Mouse (Mus musculus) hindbrain, embryonic 11.5 days (tissue): ENCODE measurements at regions not wholly inside any gene's neighbourhood (a gene's known extent, or its start where the extent isn't known, plus 50 kb on each side); places are given as distances from the start of the nearest gene placed in this dataset.

Experiments used
- ATAC-seq: fragments of 200-750 bp; cut with Nextera tagmentation; 2 replicates; pipeline ENCODE4 v1.8.0; 2017; ENCODE audit warnings: mild to moderate bottlenecking, moderate TSS enrichment, moderate library complexity; ENCODE audit not compliant: low FRiP score
- DNase-seq: peaks from one replicate; pipeline ENCODE4 v3.0.0-alpha.2; 2015; ENCODE audit warnings: low spot score
- H3K27ac ChIP-seq: fragments of 300-500 bp; sonication (generic); 2 replicates; pipeline ENCODE4 v1.5.1; 2014; ENCODE audit warnings: mild to moderate bottlenecking, low read depth, low read length
- H3K27me3 ChIP-seq: fragments of 300-500 bp; sonication (generic); 2 replicates; pipeline ENCODE4 v1.6.1; 2014; ENCODE audit warnings: mild to moderate bottlenecking, low read length, moderate library complexity, mixed read lengths; ENCODE audit not compliant: control insufficient read depth, insufficient read depth
- H3K36me3 ChIP-seq: fragments of 300-500 bp; sonication (generic); 2 replicates; pipeline ENCODE4 v1.6.1; 2014; ENCODE audit warnings: mild to moderate bottlenecking, low read length, moderate library complexity, mixed read lengths; ENCODE audit not compliant: control insufficient read depth, insufficient read depth
- H3K4me1 ChIP-seq: fragments of 300-500 bp; sonication (generic); replicated peaks from 2 replicates; pipeline ENCODE4 v1.6.1; 2014; ENCODE audit warnings: low read length, mixed read lengths; ENCODE audit not compliant: control insufficient read depth, insufficient read depth
- H3K4me2 ChIP-seq: fragments of 300-500 bp; sonication (generic); replicated peaks from 2 replicates; pipeline ENCODE4 v1.6.1; 2014; ENCODE audit warnings: mild to moderate bottlenecking, low read depth, low read length
- H3K4me3 ChIP-seq: fragments of 300-500 bp; sonication (generic); 2 replicates; pipeline ENCODE4 v1.5.1; 2014; ENCODE audit warnings: low read depth, low read length
- H3K9ac ChIP-seq: fragments of 300-500 bp; sonication (generic); 2 replicates; pipeline ENCODE4 v1.6.1; 2014; ENCODE audit warnings: low read depth, low read length
- H3K9me3 ChIP-seq: fragments of 300-500 bp; sonication (generic); 2 replicates; pipeline ENCODE4 v1.6.1; 2016; ENCODE audit warnings: low read length; ENCODE audit not compliant: control insufficient read depth
- WGBS: fragments of 180-500 bp; shearing (Covaris S2); extraction: QIAGEN DNeasy Blood & Tissue Kit; methylation state at CpG from one replicate; pipeline ENCODE4 v1.1.7; 2014; 5-methylcytosine and 5-hydroxymethylcytosine counted together

- ATAC-seq (no peak), DNase-seq (no peak)
- Histone ChIP-seq H3K27me3 (no peaks in the 10 kb centered on the region), H3K36me3 (no peaks in the 10 kb centered on the region), H3K4me1 (no peaks in the 10 kb centered on the region), H3K9ac (no peak overlapping the region), H3K27ac (no peak overlapping the region), H3K9me3 (no peaks in the 10 kb centered on the region), H3K4me2 (no peak overlapping the region), H3K4me3 (no peak overlapping the region)
- WGBS = 88% methylated on average over 3 of the region's 3 CpGs
These were observed 381.1 kb downstream of the Hs3st1 start for GRCm38 (mm10) chr5:39374199-39374598.

GRCm38 (mm10) chr5:39348680-39349079, 406.6 kb downstream of the Hs3st1 start:
- WGBS = 80% methylated on average over 3 of the region's 3 CpGs
- Histone ChIP-seq H3K4me2 (no peak overlapping the region), H3K27ac (no peak overlapping the region), H3K9me3 (no peaks in the 10 kb centered on the region), H3K36me3 (no peaks in the 10 kb centered on the region), H3K9ac (no peak overlapping the region), H3K4me3 (no peak overlapping the region), H3K4me1 (no peaks in the 10 kb centered on the region), H3K27me3 (no peaks in the 10 kb centered on the region)
- DNase-seq (no peak), ATAC-seq (no peak)

- ATAC-seq (no peak), DNase-seq (no peak)
- no peak overlapping the region for H3K4me3 ChIP-seq
- WGBS = 74% methylated on average over 3 of the region's 3 CpGs
- H3K36me3 ChIP-seq = no peaks in the 10 kb centered on the region
- no peaks in the 10 kb centered on the region for H3K9me3 ChIP-seq
- no peak overlapping the region for H3K9ac ChIP-seq
- H3K27me3 ChIP-seq = no peaks in the 10 kb centered on the region
- no peak overlapping the region for H3K4me2 ChIP-seq
- H3K4me1 ChIP-seq = no peaks in the 10 kb centered on the region
- no peak overlapping the region for H3K27ac ChIP-seq
These were observed 408.3 kb downstream of the Hs3st1 start for GRCm38 (mm10) chr5:39347019-39347418.

DNA sequence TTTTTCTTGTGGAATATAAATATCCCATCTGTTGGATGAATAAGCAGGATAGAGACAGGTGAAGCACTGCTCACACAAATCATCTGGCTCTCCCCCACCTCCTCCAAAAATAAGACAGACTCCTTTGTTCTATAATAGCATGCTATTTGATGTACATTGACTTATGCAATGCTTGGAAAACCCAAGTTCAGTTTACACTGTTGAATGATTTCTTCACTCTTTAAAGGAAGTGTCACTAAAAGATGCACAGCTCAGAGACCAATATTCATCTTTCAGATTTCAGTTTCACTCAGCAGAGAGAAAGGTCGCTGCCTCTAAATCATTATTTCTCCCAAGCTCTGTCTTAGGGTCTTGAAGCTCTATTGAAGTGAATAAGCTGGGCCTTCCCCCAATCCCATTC, 417.4 kb downstream of the Hs3st1 start:
- H3K27me3 ChIP-seq = no peaks in the 10 kb centered on the region
- no peaks in the 10 kb centered on the region for H3K9me3 ChIP-seq
- no peak overlapping the region for H3K4me3 ChIP-seq
- ATAC-seq (no peak), DNase-seq (no peak)
- no peak overlapping the region for H3K4me2 ChIP-seq
- no peaks in the 10 kb centered on the region for H3K36me3 ChIP-seq
- no peak overlapping the region for H3K27ac ChIP-seq
- no peak overlapping the region for H3K9ac ChIP-seq
- 71% methylated on average over 1 of the region's 1 CpGs for WGBS
- H3K4me1 ChIP-seq = no peaks in the 10 kb centered on the region

DNA sequence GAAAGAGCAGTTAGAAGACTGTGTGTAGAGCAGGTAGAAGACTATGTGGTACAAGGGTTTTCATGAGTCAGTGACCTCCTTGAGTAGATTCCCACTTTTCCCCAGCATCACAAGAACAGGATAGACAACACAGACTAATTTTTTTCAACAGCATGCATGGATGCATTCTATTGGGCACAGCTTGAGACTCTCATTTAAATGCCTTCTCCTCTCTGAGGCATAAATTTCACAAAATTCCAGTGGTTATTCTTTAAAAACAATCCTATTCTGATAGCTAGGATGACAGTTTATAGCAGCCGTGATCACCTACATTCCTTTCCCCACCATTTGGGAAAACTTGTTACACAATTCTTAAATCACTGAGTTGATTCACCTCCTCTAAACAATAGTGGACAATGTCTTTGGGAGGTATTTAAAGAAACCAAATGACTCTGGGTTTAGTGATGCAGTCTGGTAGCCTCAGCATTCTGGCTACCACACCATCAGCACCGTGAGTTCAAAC, 418.7 kb downstream of the Hs3st1 start:
- no peak for DNase-seq
- 92% methylated on average over 2 of the region's 2 CpGs for WGBS
- Histone ChIP-seq H3K4me1 (no peaks in the 10 kb centered on the region), H3K4me3 (no peak overlapping the region), H3K4me2 (no peak overlapping the region), H3K27me3 (no peaks in the 10 kb centered on the region), H3K9me3 (no peaks in the 10 kb centered on the region), H3K27ac (no peak overlapping the region), H3K36me3 (no peaks in the 10 kb centered on the region), H3K9ac (no peak overlapping the region)
- no peak for ATAC-seq

DNA sequence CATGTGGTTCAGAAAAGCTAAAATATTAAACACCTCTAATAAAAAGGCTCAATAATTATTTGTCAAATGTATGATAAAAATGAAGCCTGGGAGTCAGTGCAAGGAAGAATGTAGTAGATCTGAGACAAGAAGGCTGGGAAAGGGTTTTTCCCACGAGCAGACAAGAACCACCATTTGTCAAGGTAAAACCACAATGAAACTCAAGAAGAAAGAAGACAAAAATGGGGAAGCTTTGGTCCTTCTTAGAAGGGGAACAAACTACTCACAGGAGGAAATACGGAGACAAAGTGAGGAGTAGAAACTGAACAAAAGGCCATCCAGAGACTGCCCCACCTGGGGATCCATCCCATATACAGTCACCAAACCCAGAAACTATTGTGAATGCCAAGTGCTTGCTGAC, 420.0 kb downstream of the Hs3st1 start:
- H3K4me2 ChIP-seq = no peak overlapping the region
- H3K4me1 ChIP-seq = no peaks in the 10 kb centered on the region
- ATAC-seq (no peak), DNase-seq (no peak)
- no peaks in the 10 kb centered on the region for H3K9me3 ChIP-seq
- H3K4me3 ChIP-seq = no peak overlapping the region
- no peaks in the 10 kb centered on the region for H3K36me3 ChIP-seq
- H3K9ac ChIP-seq = no peak overlapping the region
- 83% methylated on average over 2 of the region's 2 CpGs for WGBS
- H3K27me3 ChIP-seq = no peaks in the 10 kb centered on the region
- no peak overlapping the region for H3K27ac ChIP-seq

DNA sequence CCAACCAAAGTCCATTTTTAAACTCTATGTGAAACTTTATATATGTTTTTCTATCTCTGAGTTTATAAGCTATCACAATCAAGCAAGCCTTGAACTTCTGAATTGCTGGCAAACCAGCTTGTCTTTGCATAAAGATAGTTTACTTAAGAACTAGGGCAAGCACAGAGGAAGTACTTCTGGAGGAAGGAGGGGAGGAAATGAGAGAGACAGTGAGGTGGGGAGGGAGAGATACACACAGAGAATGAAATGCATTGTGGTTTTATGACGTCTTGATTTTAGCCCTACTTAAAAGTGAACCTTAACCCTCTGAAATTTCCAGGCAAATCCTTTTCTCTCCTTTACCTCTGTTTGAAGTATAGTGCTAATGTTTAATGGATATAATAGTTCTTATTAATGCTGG, 421.0 kb downstream of the Hs3st1 start:
- DNase-seq = no peak
- Histone ChIP-seq H3K4me3 (no peak overlapping the region), H3K9me3 (no peaks in the 10 kb centered on the region), H3K27ac (no peak overlapping the region), H3K36me3 (no peaks in the 10 kb centered on the region), H3K4me2 (no peak overlapping the region), H3K4me1 (no peaks in the 10 kb centered on the region), H3K9ac (no peak overlapping the region), H3K27me3 (no peaks in the 10 kb centered on the region)
- no peak for ATAC-seq
- 73% methylated on average over 1 of the region's 1 CpGs for WGBS

GRCm38 (mm10) chr5:39325399-39325798, 429.9 kb downstream of the Hs3st1 start:
- no peak for ATAC-seq
- DNase-seq = no peak
- Histone ChIP-seq H3K4me3 (no peak overlapping the region), H3K9me3 (no peaks in the 10 kb centered on the region), H3K27ac (no peak overlapping the region), H3K36me3 (no peaks in the 10 kb centered on the region), H3K27me3 (no peaks in the 10 kb centered on the region), H3K4me1 (no peaks in the 10 kb centered on the region), H3K4me2 (no peak overlapping the region), H3K9ac (no peak overlapping the region)
- WGBS = 77% methylated on average over 2 of the region's 2 CpGs

- no peak overlapping the region for H3K9ac ChIP-seq
- DNase-seq (no peak), ATAC-seq (no peak)
- H3K9me3 ChIP-seq = no peaks in the 10 kb centered on the region
- H3K36me3 ChIP-seq = no peaks in the 10 kb centered on the region
- H3K4me2 ChIP-seq = no peak overlapping the region
- no peaks in the 10 kb centered on the region for H3K4me1 ChIP-seq
- H3K4me3 ChIP-seq = no peak overlapping the region
- H3K27ac ChIP-seq = no peak overlapping the region
- 80% methylated on average over 3 of the region's 3 CpGs for WGBS
- no peaks in the 10 kb centered on the region for H3K27me3 ChIP-seq
These were observed 438.8 kb downstream of the Hs3st1 start for GRCm38 (mm10) chr5:39316478-39316877.
